ENCODE assay signal across 9 mouse cellular contexts in the genomic region with DNA sequence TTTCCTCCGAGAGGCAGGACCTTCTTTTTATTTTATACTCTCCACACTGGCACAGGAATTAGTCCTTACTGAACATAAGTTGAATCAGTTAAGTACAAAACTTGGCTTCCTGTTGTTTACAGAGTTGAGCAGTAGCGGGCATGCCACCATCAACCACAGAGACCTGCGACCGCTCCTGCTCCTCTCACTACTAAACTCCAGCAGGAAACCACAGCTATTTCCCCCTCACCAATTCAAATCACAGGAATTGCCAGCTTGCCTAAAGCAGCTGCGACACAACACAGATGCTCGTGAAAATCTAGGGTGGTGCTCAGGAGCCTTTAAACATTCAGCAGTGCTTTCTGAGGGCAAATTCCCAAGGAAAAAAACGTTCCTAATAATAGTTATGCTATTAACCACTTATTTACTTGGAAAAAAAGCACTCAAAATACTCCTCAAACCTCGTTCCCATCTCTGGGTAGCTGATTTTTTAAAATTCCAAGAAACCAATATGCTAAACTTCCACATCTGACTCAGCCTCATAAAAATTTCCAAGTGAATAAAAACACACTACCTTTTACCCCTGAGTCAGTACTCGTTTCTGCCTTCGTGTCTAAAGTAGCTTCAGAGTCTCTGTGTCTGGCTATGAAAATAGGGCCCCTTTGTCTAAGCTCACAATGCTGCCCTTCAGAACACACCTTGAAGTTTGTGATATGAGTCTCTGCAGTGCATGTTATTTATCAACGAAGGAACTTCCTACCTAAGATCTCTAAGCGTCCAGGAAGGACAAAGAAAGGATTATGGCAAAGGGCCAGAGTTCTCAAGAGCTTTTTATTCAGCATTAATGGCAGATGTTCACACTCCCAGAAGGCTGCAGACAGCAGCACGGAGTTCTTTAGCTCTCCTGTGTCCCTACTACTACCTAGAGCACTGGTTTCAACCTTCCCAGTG. TPM values are rescaled to one million over a fixed set of nuclear protein-coding genes. Genes with fewer than 3 reads are reported as not detected.
DNase-seq lines count a peak whose midpoint lies in the region; ATAC-seq and TF ChIP-seq lines count a peak whose summit lies in the region.
"Had no signal": no experiment of that assay in that cellular context is flagged by ENCODE, and none has a peak within 500 bp of the region (broad histone marks: within the 10 kb centered on the region; RNA-seq: fewer than 3 reads in every experiment).

No protein-coding gene starts in this region.

- 22% methylated on average over 13 of the region's 13 CpGs for WGBS in embryonic facial prominence, embryonic 14.5 days
- WGBS in limb, embryonic 14.5 days, result 19% methylated on average over 13 of the region's 13 CpGs

- H3K36me3 ChIP-seq in embryonic facial prominence, embryonic 14.5 days (ENCODE audit: control insufficient read depth, insufficient read depth, low read length), result no peaks in the 10 kb centered on the region
- H3K36me3 ChIP-seq in limb, embryonic 14.5 days (ENCODE audit: control insufficient read depth, insufficient read depth, low read length), result no peaks in the 10 kb centered on the region

- no peak for DNase-seq in gastrocnemius, adult 2 months
- DNase-seq in gastrocnemius, adult 8-10 months (ENCODE audit: low spot score in 2 of 2), result no peak
- DNase-seq in 3134 (ENCODE audit: extremely low read depth, insufficient read length, low spot score), result peak; percentile 75
- DNase-seq in embryonic facial prominence, embryonic 14.5 days (ENCODE audit: low spot score), result peak; percentile 75
- DNase-seq in limb, embryonic 14.5 days (ENCODE audit: low spot score), result peak; percentile 49
- DNase-seq in adrenal gland, postnatal 14 days, result no peak
- no peak for DNase-seq in left cerebral cortex, adult 8-10 months (ENCODE audit: low spot score in 2 of 2)
- DNase-seq in urinary bladder, adult 2 months (ENCODE audit: low spot score), result no peak

- peak overlapping the region; percentile 58 for H3K27ac ChIP-seq in gastrocnemius, adult 2 months
- H3K27ac ChIP-seq in embryonic facial prominence, embryonic 14.5 days (replicated peaks; ENCODE audit: low read depth, low read length), result peak overlapping the region; percentile 69
- H3K27ac ChIP-seq in limb, embryonic 14.5 days (replicated peaks; ENCODE audit: low read depth, low read length), result peak overlapping the region; percentile 76
- H3K27ac ChIP-seq: macrophage had no signal

- ATAC-seq in embryonic facial prominence, embryonic 14.5 days (ENCODE audit: low read depth), result peak; percentile 63
- ATAC-seq in limb, embryonic 14.5 days (ENCODE audit: low FRiP score, low read depth), result peak; percentile 76

- no peak overlapping the region for H3K9ac ChIP-seq in embryonic facial prominence, embryonic 14.5 days (ENCODE audit: low read depth, low read length)
- H3K9ac ChIP-seq in limb, embryonic 14.5 days (ENCODE audit: low read depth, low read length, severe bottlenecking), result no peak overlapping the region

- peak overlapping the region; percentile 28; the same call in 1 of the 2 replicates for H3K4me2 ChIP-seq in embryonic facial prominence, embryonic 14.5 days (ENCODE audit: low read depth, low read length)
- H3K4me2 ChIP-seq in limb, embryonic 14.5 days (replicated peaks; ENCODE audit: low read depth, low read length, severe bottlenecking), result peak overlapping the region; percentile 22

- intact Hi-C loops in gastrocnemius, adult 2 months (cut with DNase I), result no loop called here

- no peaks in the 10 kb centered on the region for H3K27me3 ChIP-seq in embryonic facial prominence, embryonic 14.5 days (replicated peaks; ENCODE audit: control insufficient read depth, insufficient read depth, low read length)
- no peaks in the 10 kb centered on the region for H3K27me3 ChIP-seq in limb, embryonic 14.5 days (ENCODE audit: control insufficient read depth, insufficient read depth, low read length)

- no peaks in the 10 kb centered on the region for H3K9me3 ChIP-seq in embryonic facial prominence, embryonic 14.5 days (ENCODE audit: control insufficient read depth, low read length)
- H3K9me3 ChIP-seq in limb, embryonic 14.5 days (ENCODE audit: control insufficient read depth, low read length), result no peaks in the 10 kb centered on the region

- no peak for TF ChIP-seq CTCF in gastrocnemius, adult 2 months (IDR thresholded peaks at IDR 0.05)

- TF ChIP-seq POLR2A in limb, embryonic 14.5 days (IDR thresholded peaks at IDR 0.05; ENCODE audit: borderline replicate concordance, extremely low read depth, insufficient read depth, insufficient read length), result no peak

- peak overlapping the region; percentile 44 for H3K4me3 ChIP-seq in gastrocnemius, adult 2 months
- H3K4me3 ChIP-seq in embryonic facial prominence, embryonic 14.5 days (ENCODE audit: low read depth, low read length), result no peak overlapping the region
- no peak overlapping the region for H3K4me3 ChIP-seq in limb, embryonic 14.5 days (replicated peaks; ENCODE audit: low read length)

- H3K4me1 ChIP-seq in embryonic facial prominence, embryonic 14.5 days (ENCODE audit: control insufficient read depth, insufficient read depth, low read length), result peaks cover 14% of the 10 kb centered on the region; the same call in 1 of the 2 replicates
- H3K4me1 ChIP-seq in limb, embryonic 14.5 days (ENCODE audit: control insufficient read depth, insufficient read depth, low read length), result peaks cover 19% of the 10 kb centered on the region

RNA-seq across cellular contexts. Expression of a gene that starts 13.4 kb away (rescaled TPM):
- under 1 TPM; 0.11 to 0.15 TPM for total RNA-seq in gastrocnemius, adult 2 months (2021)
- under 1 TPM; 0.10 to 0.38 (median 0.25) TPM for total RNA-seq in gastrocnemius, adult 8-10 months (2022)
- 2.1 and 2.4 TPM in 2 replicates for polyA plus RNA-seq in embryonic facial prominence, embryonic 14.5 days (2014; fragmentation: Nextera tagmentation; extraction: Ambion mirVana)
- 0.28 TPM in 2 replicates for polyA plus RNA-seq in limb, embryonic 14.5 days (2012; rRNA removed)
- polyA plus RNA-seq in limb, embryonic 14.5 days (2014; fragmentation: Nextera tagmentation; extraction: Ambion mirVana), result 1.2 TPM in 2 replicates
- total RNA-seq in adrenal gland, postnatal 14 days (2021), result 2.8 and 4.7 TPM in 2 replicates
- total RNA-seq in left cerebral cortex, adult 8-10 months (2022), result 10 to 100 TPM; 16.1 to 20.1 (median 18.6) TPM
- polyA plus RNA-seq in urinary bladder, adult 2 months (2012; rRNA removed), result 0.22 and 0.28 TPM in 2 replicates
- polyA plus RNA-seq: macrophage had no signal

Comparison
In these comparisons a context has a peak if more than half of its experiments do, and no peak if none do; other contexts are left out.
1. DNase-seq: peak in 3134 (single experiment), embryonic facial prominence, embryonic 14.5 days (single experiment) and limb, embryonic 14.5 days (single experiment); none in gastrocnemius, adult 2 months (single experiment), gastrocnemius, adult 8-10 months (0 of 2), adrenal gland, postnatal 14 days (single experiment), left cerebral cortex, adult 8-10 months (0 of 2) and urinary bladder, adult 2 months (single experiment).
2. Peak in every context shown above with its lines, with median percentiles within 50 percentile points of each other: H3K27ac ChIP-seq.